Mouse (Mus musculus): ENCODE measurements around the gene Prlh. TPM values are rescaled to one million over a fixed set of nuclear protein-coding genes. Genes with fewer than 3 reads are reported as not detected.

Gene Prlh
- polyA plus RNA-seq, 2 experiments: not detected

DNA sequence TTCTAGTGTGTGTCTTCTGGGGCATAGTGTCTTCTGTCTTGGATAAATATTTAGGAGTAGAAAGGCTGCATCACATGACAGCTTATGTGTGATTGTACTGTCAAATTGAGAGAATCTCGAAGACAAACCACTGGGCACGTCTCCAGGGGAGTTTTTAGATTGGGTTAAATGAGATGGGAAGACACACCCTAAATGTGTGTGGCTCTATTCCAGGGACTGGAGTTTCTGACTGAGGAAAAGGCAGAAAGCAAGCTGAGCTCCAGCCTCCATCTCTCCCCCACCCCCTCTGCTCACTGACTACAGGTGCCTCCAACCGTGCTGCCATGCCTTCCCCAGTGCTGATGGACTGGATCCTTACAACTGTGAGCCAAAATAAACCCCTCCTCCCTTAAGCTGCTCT, 28.4 kb downstream of the Prlh start:
- DNase-seq (ENCODE audit: low read depth in 3 of 3, low spot score in 3 of 3) (no peak), ATAC-seq (ENCODE audit: insufficient read depth) (no peak)
- WGBS (ENCODE audit: insufficient replicate concordance): 60% methylated on average over 3 of the region's 3 CpGs
- Histone ChIP-seq H3K27ac (no peak overlapping the region), H3K9me3 (ENCODE audit: control insufficient read depth, low read length) (no peaks in the 10 kb centered on the region), H3K4me2 (ENCODE audit: low read depth) (no peak overlapping the region), H3K4me1 (replicated peaks; ENCODE audit: control insufficient read depth in 2 of 2, insufficient read depth in 2 of 2, low read length in 1 of 2) (no peaks in the 10 kb centered on the region), H3K9ac (replicated peaks) (no peak overlapping the region), H3K27me3 (ENCODE audit: control insufficient read depth, insufficient read depth, low read length) (no peaks in the 10 kb centered on the region), H3K36me3 (replicated peaks; ENCODE audit: control insufficient read depth, insufficient read depth, low read depth) (no peaks in the 10 kb centered on the region), H3K4me3 (ENCODE audit: insufficient read depth in 1 of 2, low read depth in 2 of 2, low read length in 2 of 2) (no peak overlapping the region)
- TF ChIP-seq EP300 (IDR thresholded peaks at IDR 0.05; ENCODE audit: low read depth): no peak

DNA sequence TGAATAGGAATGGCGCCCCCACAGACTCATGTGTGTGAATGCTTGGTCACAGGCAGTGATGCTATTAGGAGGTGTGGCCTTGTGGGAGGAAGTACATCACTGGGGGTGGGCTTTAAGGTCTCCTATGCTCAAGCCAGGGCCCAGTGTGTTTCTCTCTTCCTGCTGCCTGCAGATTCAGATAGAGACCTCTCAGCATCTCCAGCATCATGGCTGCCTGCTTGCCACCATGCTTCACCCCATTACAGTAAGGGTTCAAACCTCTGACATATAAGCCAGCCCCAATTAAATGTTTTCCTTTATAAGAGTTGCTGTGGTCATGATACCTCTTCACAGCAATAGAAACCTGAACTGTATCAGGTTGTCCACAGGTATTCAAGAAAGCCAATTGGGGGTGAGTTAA, 43.0 kb downstream of the Prlh start:
- no peak for DNase-seq (ENCODE audit: low read depth in 3 of 3, low spot score in 3 of 3)
- no peak overlapping the region for H3K9ac ChIP-seq (replicated peaks)
- H3K4me3 ChIP-seq (ENCODE audit: insufficient read depth in 1 of 2, low read depth in 2 of 2, low read length in 2 of 2): no peak overlapping the region
- H3K9me3 ChIP-seq (ENCODE audit: control insufficient read depth, low read length): no peaks in the 10 kb centered on the region
- no peak overlapping the region for H3K27ac ChIP-seq
- WGBS (ENCODE audit: insufficient replicate concordance): 54% methylated on average over 1 of the region's 1 CpGs
- no peak for ATAC-seq (ENCODE audit: insufficient read depth)
- no peak for TF ChIP-seq EP300 (IDR thresholded peaks at IDR 0.05; ENCODE audit: low read depth)
- TF ChIP-seq CTCF (IDR thresholded peaks at IDR 0.05; ENCODE audit: low read depth): no peak
- H3K27me3 ChIP-seq (ENCODE audit: control insufficient read depth, insufficient read depth, low read length): peaks cover 13% of the 10 kb centered on the region
- H3K4me2 ChIP-seq (ENCODE audit: low read depth): no peak overlapping the region
- peaks cover 0 to 7% of the 10 kb centered on the region in 2 experiments; a peak in 1 of 4 replicates for H3K4me1 ChIP-seq (replicated peaks; ENCODE audit: control insufficient read depth in 2 of 2, insufficient read depth in 2 of 2, low read length in 1 of 2)
- no peaks in the 10 kb centered on the region for H3K36me3 ChIP-seq (replicated peaks; ENCODE audit: control insufficient read depth, insufficient read depth, low read depth)

DNA sequence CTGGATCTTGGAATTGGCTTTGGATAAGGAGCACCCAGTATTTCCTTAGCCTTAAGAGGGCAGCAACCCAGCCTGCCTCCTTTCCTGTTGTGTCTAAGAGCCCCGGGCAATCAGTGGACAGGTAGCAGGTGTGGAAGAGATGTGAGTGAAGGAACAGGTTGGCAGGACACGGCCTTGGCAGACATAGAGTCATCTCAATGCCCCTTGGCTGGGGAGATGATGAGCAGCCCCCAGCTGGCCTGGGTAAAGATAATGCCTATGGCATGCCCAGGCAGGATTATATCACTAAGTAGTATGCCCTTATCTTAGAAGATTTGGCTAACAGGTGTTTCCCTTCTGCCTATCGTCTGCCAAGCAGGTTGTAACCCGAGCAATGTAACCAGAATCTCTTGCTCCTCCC, 44.2 kb downstream of the Prlh start:
- peaks cover 0 to 7% of the 10 kb centered on the region in 2 experiments; a peak in 1 of 4 replicates for H3K4me1 ChIP-seq (replicated peaks; ENCODE audit: control insufficient read depth in 2 of 2, insufficient read depth in 2 of 2, low read length in 1 of 2)
- no peak for TF ChIP-seq CTCF (IDR thresholded peaks at IDR 0.05; ENCODE audit: low read depth)
- TF ChIP-seq EP300 (IDR thresholded peaks at IDR 0.05; ENCODE audit: low read depth): no peak
- H3K9ac ChIP-seq (replicated peaks): no peak overlapping the region
- H3K36me3 ChIP-seq (replicated peaks; ENCODE audit: control insufficient read depth, insufficient read depth, low read depth): no peaks in the 10 kb centered on the region
- H3K27me3 ChIP-seq (ENCODE audit: control insufficient read depth, insufficient read depth, low read length): peaks cover 13% of the 10 kb centered on the region
- WGBS (ENCODE audit: insufficient replicate concordance): 33% methylated on average over 4 of the region's 4 CpGs
- H3K4me2 ChIP-seq (ENCODE audit: low read depth): no peak overlapping the region
- H3K4me3 ChIP-seq (ENCODE audit: insufficient read depth in 1 of 2, low read depth in 2 of 2, low read length in 2 of 2): no peak overlapping the region
- DNase-seq (ENCODE audit: low read depth in 3 of 3, low spot score in 3 of 3) (no peak), ATAC-seq (ENCODE audit: insufficient read depth) (no peak)
- no peaks in the 10 kb centered on the region for H3K9me3 ChIP-seq (ENCODE audit: control insufficient read depth, low read length)
- no peak overlapping the region for H3K27ac ChIP-seq

DNA sequence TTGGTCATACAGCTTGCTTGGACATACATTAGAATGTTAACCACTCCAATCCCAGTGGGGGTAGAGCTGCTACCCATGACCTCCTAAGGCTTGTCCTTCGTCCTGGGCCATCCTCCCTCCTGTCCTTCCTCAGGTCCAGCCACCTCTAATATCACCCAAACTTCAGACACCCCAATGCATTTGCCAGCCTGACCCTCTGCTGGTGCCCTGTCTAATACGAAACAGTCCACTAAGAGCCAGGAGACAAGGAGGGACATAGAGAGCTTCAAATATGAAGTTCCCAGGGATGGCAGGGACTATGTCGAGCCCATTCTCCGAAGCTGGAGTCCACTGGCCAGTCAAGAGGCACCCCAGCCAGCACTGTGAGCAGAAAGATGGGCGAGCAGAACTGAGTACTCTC, 44.7 kb downstream of the Prlh start:
- no peaks in the 10 kb centered on the region for H3K9me3 ChIP-seq (ENCODE audit: control insufficient read depth, low read length)
- 54% methylated on average over 5 of the region's 5 CpGs for WGBS (ENCODE audit: insufficient replicate concordance)
- H3K36me3 ChIP-seq (replicated peaks; ENCODE audit: control insufficient read depth, insufficient read depth, low read depth): no peaks in the 10 kb centered on the region
- no peak overlapping the region for H3K27ac ChIP-seq
- ATAC-seq (ENCODE audit: insufficient read depth): no peak
- TF ChIP-seq CTCF (IDR thresholded peaks at IDR 0.05; ENCODE audit: low read depth) (no peak), EP300 (IDR thresholded peaks at IDR 0.05; ENCODE audit: low read depth) (no peak)
- no peak overlapping the region for H3K4me3 ChIP-seq (ENCODE audit: insufficient read depth in 1 of 2, low read depth in 2 of 2, low read length in 2 of 2)
- H3K4me1 ChIP-seq (replicated peaks; ENCODE audit: control insufficient read depth in 2 of 2, insufficient read depth in 2 of 2, low read length in 1 of 2): peaks cover 0 to 7% of the 10 kb centered on the region in 2 experiments; a peak in 1 of 4 replicates
- H3K27me3 ChIP-seq (ENCODE audit: control insufficient read depth, insufficient read depth, low read length): peaks cover 13% of the 10 kb centered on the region
- H3K9ac ChIP-seq (replicated peaks): no peak overlapping the region
- no peak for DNase-seq (ENCODE audit: low read depth in 3 of 3, low spot score in 3 of 3)
- no peak overlapping the region for H3K4me2 ChIP-seq (ENCODE audit: low read depth)

DNA sequence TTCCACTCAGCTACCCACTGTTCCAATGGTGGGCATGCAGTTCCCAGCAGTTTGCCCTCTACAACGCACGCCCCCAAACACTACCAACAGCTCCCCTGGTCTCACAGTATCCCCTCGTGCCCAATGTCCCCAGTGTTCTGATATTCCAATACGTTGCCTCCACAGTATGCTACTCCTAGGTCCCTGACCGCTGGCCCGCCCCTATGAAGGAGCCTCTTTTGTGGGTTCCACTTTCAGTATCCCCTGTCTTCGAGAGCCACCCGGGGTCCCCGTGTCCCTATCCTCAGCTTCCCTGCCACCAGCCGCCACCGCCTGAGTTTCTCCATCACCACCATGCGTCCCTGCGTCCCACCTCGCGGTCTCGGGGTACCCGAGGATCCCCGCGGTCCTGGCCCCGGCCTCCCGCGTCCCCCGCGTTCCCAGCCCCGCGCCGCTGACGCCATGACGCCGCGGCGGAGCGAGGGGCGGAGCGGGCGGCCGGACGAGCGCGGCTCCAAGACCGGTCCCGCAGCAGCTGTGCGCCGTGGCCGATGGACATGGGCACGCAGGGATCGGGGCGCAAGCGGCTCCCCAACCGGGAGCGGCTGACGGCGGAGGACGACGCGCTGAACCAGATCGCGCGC, 45.5 kb downstream of the Prlh start, which contains the start of gene Lrrfip1:
TSS of gene Lrrfip1 (plus strand) at position 470 of the 623 bp plus-strand sequence.
- Histone ChIP-seq H3K4me3 (ENCODE audit: insufficient read depth in 1 of 2, low read depth in 2 of 2, low read length in 2 of 2) (peak within 1 kb of the TSS; percentile 50 to 57), H3K27ac (no peak within 1 kb of the TSS), H3K9ac (replicated peaks) (no peak within 1 kb of the TSS; the same call in 1 of the 2 replicates), H3K4me1 (replicated peaks; ENCODE audit: control insufficient read depth in 2 of 2, insufficient read depth in 2 of 2, low read length in 1 of 2) (peaks cover 0 to 7% of the 10 kb centered on the region in 2 experiments; a peak in 1 of 4 replicates), H3K27me3 (ENCODE audit: control insufficient read depth, insufficient read depth, low read length) (peaks cover 13% of the 10 kb centered on the region), H3K4me2 (ENCODE audit: low read depth) (peak within 1 kb of the TSS; percentile 63), H3K9me3 (ENCODE audit: control insufficient read depth, low read length) (no peaks in the 10 kb centered on the region), H3K36me3 (replicated peaks; ENCODE audit: control insufficient read depth, insufficient read depth, low read depth) (no peaks in the 10 kb centered on the region)
- WGBS (ENCODE audit: insufficient replicate concordance): 2% methylated on average over 48 of the region's 59 CpGs
- ATAC-seq (ENCODE audit: insufficient read depth): no peak
- DNase-seq (ENCODE audit: low read depth in 3 of 3, low spot score in 3 of 3): no peak
- no peak for TF ChIP-seq CTCF (IDR thresholded peaks at IDR 0.05; ENCODE audit: low read depth)
- no peak for TF ChIP-seq EP300 (IDR thresholded peaks at IDR 0.05; ENCODE audit: low read depth)
